Mouse (Mus musculus) midbrain, embryonic 16.5 days (tissue): ENCODE measurements around the gene Syvn1. TPM values are rescaled to one million over a fixed set of nuclear protein-coding genes. Genes with fewer than 3 reads are reported as not detected.

Source experiments
- ATAC-seq: fragments of 200-750 bp; cut with Nextera tagmentation; 2 replicates; pipeline ENCODE4 v1.8.0; 2017; ENCODE audit warnings: moderate TSS enrichment
- H3K27ac ChIP-seq: fragments of 300-500 bp; sonication (generic); 2 replicates; pipeline ENCODE4 v1.5.1; 2014; ENCODE audit warnings: mild to moderate bottlenecking, low read length, mixed read lengths
- H3K27me3 ChIP-seq: fragments of 300-500 bp; sonication (generic); 2 replicates; pipeline ENCODE4 v1.6.1; 2014; ENCODE audit warnings: low read depth, low read length, mixed read lengths; ENCODE audit not compliant: control insufficient read depth, insufficient read depth
- H3K36me3 ChIP-seq: fragments of 300-500 bp; sonication (generic); 2 replicates; pipeline ENCODE4 v1.6.1; 2014; ENCODE audit warnings: mild to moderate bottlenecking, low read length, moderate library complexity, mixed read lengths; ENCODE audit not compliant: control insufficient read depth, insufficient read depth
- H3K4me1 ChIP-seq: fragments of 300-500 bp; sonication (generic); 2 replicates; pipeline ENCODE4 v1.6.1; 2014; ENCODE audit warnings: mild to moderate bottlenecking, low read length, mixed read lengths; ENCODE audit not compliant: control insufficient read depth, insufficient read depth
- H3K4me2 ChIP-seq: fragments of 300-500 bp; sonication (generic); 2 replicates; pipeline ENCODE4 v1.6.1; 2014; ENCODE audit warnings: mild to moderate bottlenecking, low read length, mixed read lengths
- H3K4me3 ChIP-seq: fragments of 300-500 bp; sonication (generic); 2 replicates; pipeline ENCODE4 v1.5.1; 2014; ENCODE audit warnings: low read depth, mild to moderate bottlenecking, low read length, moderate library complexity, mixed read lengths
- H3K9ac ChIP-seq: fragments of 300-500 bp; sonication (generic); 2 replicates; pipeline ENCODE4 v1.6.1; 2014; ENCODE audit warnings: low read depth, low read length, mixed read lengths
- H3K9me3 ChIP-seq: fragments of 300-500 bp; sonication (generic); replicated peaks from 2 replicates; pipeline ENCODE4 v1.6.1; 2014; ENCODE audit warnings: mild to moderate bottlenecking, low read length, mixed read lengths; ENCODE audit not compliant: control insufficient read depth, poor library complexity, severe bottlenecking
- WGBS: fragments of 180-500 bp; shearing (Covaris S2); extraction: QIAGEN DNeasy Blood & Tissue Kit; methylation state at CpG from one replicate; pipeline ENCODE4 v1.1.7; 2014; 5-methylcytosine and 5-hydroxymethylcytosine counted together
- polyA plus RNA-seq: library from polyadenylated mRNA; unstranded; fragments of >200 nt; fragmentation: Nextera tagmentation; extraction: Ambion mirVana; gene quantifications from 2 replicates; pipeline ENCODE4 v1.2.1, GENCODE M21; 2015

Syvn1 gene
- polyA plus RNA-seq, 1 experiment from 2014 or later, result 34.5 TPM

- H3K4me1 ChIP-seq, result peaks cover 20% of the 10 kb centered on the region
- WGBS, result 2% methylated on average over 38 of the region's 44 CpGs
- peaks cover 34% of the 10 kb centered on the region for H3K36me3 ChIP-seq
- H3K27me3 ChIP-seq, result no peaks in the 10 kb centered on the region
- H3K9ac ChIP-seq, result peak overlapping the region; percentile 81
- no peaks in the 10 kb centered on the region for H3K9me3 ChIP-seq
- H3K4me2 ChIP-seq, result peak overlapping the region; percentile 94
- peak; percentile 23 for ATAC-seq
- H3K4me3 ChIP-seq, result peak overlapping the region; percentile 92
- H3K27ac ChIP-seq, result peak overlapping the region; percentile 99
Measured at GRCm38 (mm10) chr19:6047154-6047898, 950 bp downstream of the Syvn1 start.

GRCm38 (mm10) chr19:6047899-6048166 lies 1.5 kb downstream of the Syvn1 start:
- 86% methylated on average over 8 of the region's 8 CpGs for WGBS
- Histone ChIP-seq H3K36me3 (peaks cover 36% of the 10 kb centered on the region), H3K27me3 (no peaks in the 10 kb centered on the region), H3K9me3 (no peaks in the 10 kb centered on the region), H3K4me2 (peak overlapping the region; percentile 94), H3K4me1 (peaks cover 20% of the 10 kb centered on the region), H3K4me3 (peak overlapping the region; percentile 92), H3K27ac (no peak overlapping the region), H3K9ac (peak overlapping the region; percentile 39)
- ATAC-seq, result no peak

- ATAC-seq, result no peak
- Histone ChIP-seq H3K27me3 (no peaks in the 10 kb centered on the region), H3K9ac (no peak overlapping the region), H3K4me3 (no peak overlapping the region), H3K4me2 (no peak overlapping the region), H3K36me3 (peaks cover 45% of the 10 kb centered on the region), H3K9me3 (no peaks in the 10 kb centered on the region), H3K27ac (no peak overlapping the region), H3K4me1 (peaks cover 20% of the 10 kb centered on the region)
- 91% methylated on average over 11 of the region's 11 CpGs for WGBS
Measured at GRCm38 (mm10) chr19:6048681-6049410, 2.5 kb downstream of the Syvn1 start.

GRCm38 (mm10) chr19:6052516-6052915 lies 6.1 kb downstream of the Syvn1 start:
- no peak for ATAC-seq
- 77% methylated on average over 7 of the region's 7 CpGs for whole genome bisulfite sequencing

GRCm38 (mm10) chr19:6054296-6054695 lies 7.9 kb downstream of the Syvn1 start:
- no peak for ATAC-seq
- no peak overlapping the region for H3K4me3 ChIP-seq
- no peaks in the 10 kb centered on the region for H3K9me3 ChIP-seq
- no peak overlapping the region for H3K9ac ChIP-seq
- no peak overlapping the region for H3K4me2 ChIP-seq
- H3K4me1 ChIP-seq, result peaks cover 20% of the 10 kb centered on the region
- peaks cover 42% of the 10 kb centered on the region for H3K36me3 ChIP-seq
- H3K27ac ChIP-seq, result no peak overlapping the region
- WGBS, result 89% methylated on average over 5 of the region's 5 CpGs
- no peaks in the 10 kb centered on the region for H3K27me3 ChIP-seq

More at GRCm38 (mm10) chr19:6052516-6052915, 6.1 kb downstream of the Syvn1 start:
- peaks cover 22% of the 10 kb centered on the region for H3K4me1 ChIP-seq
- no peak overlapping the region for H3K4me2 ChIP-seq
- H3K36me3 ChIP-seq, result peaks cover 52% of the 10 kb centered on the region
- no peak overlapping the region for H3K9ac ChIP-seq
- no peak overlapping the region for H3K27ac ChIP-seq
- no peaks in the 10 kb centered on the region for H3K27me3 ChIP-seq
- no peak overlapping the region for H3K4me3 ChIP-seq
- no peaks in the 10 kb centered on the region for H3K9me3 ChIP-seq

- peak overlapping the region; percentile 68 for H3K9ac ChIP-seq
- H3K9me3 ChIP-seq, result no peaks in the 10 kb centered on the region
- WGBS, result 50% methylated on average over 4 of the region's 4 CpGs
- no peak overlapping the region for H3K27ac ChIP-seq
- peaks cover 22% of the 10 kb centered on the region for H3K36me3 ChIP-seq
- ATAC-seq, result no peak
- H3K4me3 ChIP-seq, result peak overlapping the region; percentile 67
- peak overlapping the region; percentile 88 for H3K4me2 ChIP-seq
- H3K4me1 ChIP-seq, result peaks cover 24% of the 10 kb centered on the region
- no peaks in the 10 kb centered on the region for H3K27me3 ChIP-seq
Measured at GRCm38 (mm10) chr19:6056696-6057095, 10.3 kb downstream of the Syvn1 start.

- Histone ChIP-seq H3K4me1 (peaks cover 31% of the 10 kb centered on the region), H3K27me3 (no peaks in the 10 kb centered on the region), H3K27ac (peak within 1 kb of the TSS; percentile 86), H3K4me3 (peak within 1 kb of the TSS; percentile 67), H3K36me3 (peaks cover 18% of the 10 kb centered on the region), H3K9ac (peak within 1 kb of the TSS; percentile 91), H3K4me2 (peak within 1 kb of the TSS; percentile 88), H3K9me3 (no peaks in the 10 kb centered on the region)
- under 1% methylated on average over 62 of the region's 63 CpGs for WGBS
- peak; percentile 79 for ATAC-seq
Measured at GRCm38 (mm10) chr19:6057313-6058096, 11.1 kb downstream of the Syvn1 start, which contains the start of the genes Mrpl49 and Fau. Mrpl49 (minus strand) TSS chr19:6057785. Fau (plus strand) TSS chr19:6057844.

GRCm38 (mm10) chr19:6058513-6058912 lies 12.1 kb downstream of the Syvn1 start:
- Histone ChIP-seq H3K9ac (peak overlapping the region; percentile 91), H3K36me3 (peaks cover 11% of the 10 kb centered on the region), H3K27me3 (no peaks in the 10 kb centered on the region), H3K4me2 (peak overlapping the region; percentile 88), H3K4me3 (peak overlapping the region; percentile 67), H3K9me3 (no peaks in the 10 kb centered on the region), H3K27ac (no peak overlapping the region), H3K4me1 (peaks cover 38% of the 10 kb centered on the region)
- ATAC-seq, result no peak
- WGBS, result 41% methylated on average over 5 of the region's 5 CpGs
